Mouse (Mus musculus): ENCODE results near the gene Catsperb. TPM values are rescaled to one million over a fixed set of nuclear protein-coding genes. Genes with fewer than 3 reads are reported as not detected.

The Catsperb gene
- polyA plus RNA-seq (2014; fragmentation: Illumina TruSeq; extraction: RNeasy Lipid Tissue Mini Kit (QIAGEN cat#74804); ENCODE audit: low read depth, low replicate concordance), result not detected

GRCm38 (mm10) chr12:101404353-101404752 lies at the start of gene Catsperb:
Gene Catsperb (plus strand): TSS chr12:101404653.

Data from kidney, adult 10 weeks (tissue).